Mouse (Mus musculus): ENCODE results near the gene Plcb4.

DNA sequence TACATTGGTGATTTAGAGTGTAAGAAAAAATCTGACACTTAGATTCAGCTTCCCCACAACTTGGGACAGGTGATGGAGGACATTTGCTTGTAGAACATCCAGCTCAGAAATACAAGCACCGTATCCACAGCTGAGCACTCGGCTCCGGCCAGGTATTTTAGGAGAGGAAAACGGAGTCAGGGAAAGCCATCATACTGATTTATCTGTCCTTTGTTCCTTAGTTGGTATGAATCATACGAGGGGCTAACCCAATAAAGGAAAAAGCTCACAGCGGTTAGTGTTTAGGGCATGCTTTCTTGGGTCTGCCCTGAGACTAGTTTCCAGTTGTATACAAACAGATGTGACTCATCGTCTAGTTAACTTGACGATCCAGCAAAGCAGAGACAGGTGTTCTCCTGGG lies 110.9 kb downstream of the Plcb4 start:
- TF ChIP-seq CTCF (IDR thresholded peaks at IDR 0.05; ENCODE audit: borderline replicate concordance, insufficient read depth, low read length) (no peak), POLR2A (IDR thresholded peaks at IDR 0.05; ENCODE audit: low read depth, low read length) (no peak)
